Mouse (Mus musculus): ENCODE measurements around the gene Rpl5.
A peak's percentile ranks its signal among the peaks of the same experiment; 100 is the strongest.
"Not testable (repeated sequence)": the region's sequence is repeated elsewhere in the genome, so short reads cannot be mapped to it uniquely, and the experiment has no call there.

Rpl5 gene

GRCm38 (mm10) chr5:107900206-107901013 is at the start of gene Rpl5:
Rpl5 (plus strand) TSS chr5:107900502.
- DNase-seq (ENCODE audit: low read depth, low spot score), result peak; percentile 94

GRCm38 (mm10) chr5:107853807-107854206 is 46.5 kb upstream of the Rpl5 start:
- no peak for DNase-seq (ENCODE audit: low read depth, low spot score)

- no peak for DNase-seq (ENCODE audit: low read depth, low spot score)
Measured at GRCm38 (mm10) chr5:107854556-107854955, 45.7 kb upstream of the Rpl5 start.

GRCm38 (mm10) chr5:107855546-107855945 is 44.8 kb upstream of the Rpl5 start:
- DNase-seq (ENCODE audit: low read depth, low spot score), result no peak

- no peak for DNase-seq (ENCODE audit: low read depth, low spot score)
Measured at GRCm38 (mm10) chr5:107858963-107859362, 41.3 kb upstream of the Rpl5 start.

- no peak for DNase-seq (ENCODE audit: low read depth, low spot score)
Measured at GRCm38 (mm10) chr5:107863971-107864370, 36.3 kb upstream of the Rpl5 start.

GRCm38 (mm10) chr5:107866127-107867126 is 33.9 kb upstream of the Rpl5 start:
- DNase-seq (ENCODE audit: low read depth, low spot score), result no peak

- no peak for DNase-seq (ENCODE audit: low read depth, low spot score)
Measured at GRCm38 (mm10) chr5:107867970-107868904, 32.1 kb upstream of the Rpl5 start.

- DNase-seq (ENCODE audit: low read depth, low spot score), result peak; percentile 72
Measured at GRCm38 (mm10) chr5:107868905-107869424, 31.3 kb upstream of the Rpl5 start.

GRCm38 (mm10) chr5:107869701-107870100 is 30.6 kb upstream of the Rpl5 start:
- DNase-seq (ENCODE audit: low read depth, low spot score), result no peak

GRCm38 (mm10) chr5:107873330-107873729 is 27.0 kb upstream of the Rpl5 start:
- DNase-seq (ENCODE audit: low read depth, low spot score), result no peak

GRCm38 (mm10) chr5:107873886-107874302 is 26.4 kb upstream of the Rpl5 start:
- DNase-seq (ENCODE audit: low read depth, low spot score), result no peak

- DNase-seq (ENCODE audit: low read depth, low spot score), result no peak
Measured at GRCm38 (mm10) chr5:107874561-107875260, 25.6 kb upstream of the Rpl5 start, which contains the start of gene Evi5. Evi5 (minus strand) TSS chr5:107875107.

- no peak for DNase-seq (ENCODE audit: low read depth, low spot score)
Measured at GRCm38 (mm10) chr5:107875261-107875611, 25.1 kb upstream of the Rpl5 start.

GRCm38 (mm10) chr5:107877053-107877452 is 23.2 kb upstream of the Rpl5 start:
- no peak for DNase-seq (ENCODE audit: low read depth, low spot score)

- DNase-seq (ENCODE audit: low read depth, low spot score), result no peak
Measured at GRCm38 (mm10) chr5:107880710-107881109, 19.6 kb upstream of the Rpl5 start.

- no peak for DNase-seq (ENCODE audit: low read depth, low spot score)
Measured at GRCm38 (mm10) chr5:107889994-107890888, 10.1 kb upstream of the Rpl5 start.

- DNase-seq (ENCODE audit: low read depth, low spot score), result not testable (repeated sequence)
Measured at GRCm38 (mm10) chr5:107891515-107891914, 8.8 kb upstream of the Rpl5 start.

GRCm38 (mm10) chr5:107894676-107895075 is 5.6 kb upstream of the Rpl5 start:
- DNase-seq (ENCODE audit: low read depth, low spot score), result no peak

Data from retina, postnatal 7 days (tissue).